Mouse (Mus musculus): ENCODE measurements around the gene Selplg.

DNA sequence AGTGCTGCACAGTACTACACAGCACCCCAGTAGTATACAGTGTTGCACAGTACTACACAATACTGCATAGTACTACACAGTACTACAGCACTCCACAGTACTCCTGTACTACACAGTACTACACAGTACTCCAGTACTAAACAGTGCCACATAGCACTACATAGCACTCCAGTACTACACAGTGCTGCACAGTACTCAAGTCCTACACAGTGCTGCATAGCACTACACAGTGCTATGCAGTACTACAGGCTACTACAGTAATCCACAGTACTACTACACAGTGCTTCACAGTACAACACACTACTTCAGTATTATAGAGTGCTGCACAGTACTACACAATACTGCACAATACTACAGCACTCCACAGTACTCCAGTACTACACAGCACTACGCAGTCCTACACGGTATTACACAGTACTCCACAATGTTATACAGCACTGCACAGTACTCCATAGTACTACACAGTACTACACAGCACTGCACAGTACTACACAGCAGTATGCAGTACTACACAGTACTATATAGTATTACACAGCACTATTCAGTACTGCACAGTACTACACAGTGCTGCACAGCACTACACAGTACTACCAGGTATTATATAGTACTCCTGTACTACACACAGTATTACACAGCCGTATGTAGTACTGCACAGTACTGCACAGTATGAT, 52.2 kb downstream of the Selplg start:
- no peak for TF ChIP-seq CTCF (conservative IDR thresholded peaks at IDR 0.05; ENCODE audit: insufficient read depth, insufficient read length, low read depth, low read length)
- TF ChIP-seq POLR2A (IDR thresholded peaks at IDR 0.05; ENCODE audit: low read depth, low read length), result no peak

Measured in kidney, adult 2 months (tissue).